Mouse (Mus musculus): Measurements from ENCODE around the gene Trib3.
A peak's percentile ranks its signal among the peaks of the same experiment; 100 is the strongest.
"Not testable (repeated sequence)": the region's sequence is repeated elsewhere in the genome, so short reads cannot be mapped to it uniquely, and the experiment has no call there.

Gene Trib3

DNA sequence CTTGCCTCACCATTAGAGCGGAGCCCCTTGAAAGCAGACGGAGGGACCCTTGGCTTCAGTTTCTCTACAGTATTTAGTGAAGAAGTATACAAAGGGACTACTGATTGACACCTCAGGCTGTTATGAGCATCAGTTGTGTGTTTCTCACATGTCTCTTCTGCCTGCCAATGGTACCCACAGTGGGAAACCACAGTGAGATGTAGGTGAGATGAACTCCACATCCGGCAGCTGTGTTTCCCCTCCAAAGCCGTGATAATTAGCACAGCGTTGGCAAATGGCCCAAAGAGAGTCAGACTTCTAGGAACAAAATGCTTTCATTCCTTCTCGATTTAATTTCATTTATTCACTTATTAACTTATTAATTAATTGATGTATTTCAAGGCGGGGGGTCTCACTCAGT, 28.3 kb upstream of the Trib3 start:
- Histone ChIP-seq H3K4me1 (replicated peaks; ENCODE audit: low read depth, low read length) (peaks cover 63% of the 10 kb centered on the region), H3K27me3 (ENCODE audit: insufficient read depth, low read length) (peaks cover 10% of the 10 kb centered on the region), H3K4me3 (replicated peaks; ENCODE audit: low read length) (no peak overlapping the region), H3K9me3 (ENCODE audit: low read length) (no peaks in the 10 kb centered on the region), H3K36me3 (ENCODE audit: insufficient read depth, low read length) (no peaks in the 10 kb centered on the region)
- no peak for TF ChIP-seq CTCF (conservative IDR thresholded peaks at IDR 0.05; ENCODE audit: low read length)
- no peak for TF ChIP-seq NANOG (IDR thresholded peaks at IDR 0.05; ENCODE audit: borderline replicate concordance, low read length)
- no peak for TF ChIP-seq POU5F1 (IDR thresholded peaks at IDR 0.05; ENCODE audit: borderline replicate concordance, low read length)

DNA sequence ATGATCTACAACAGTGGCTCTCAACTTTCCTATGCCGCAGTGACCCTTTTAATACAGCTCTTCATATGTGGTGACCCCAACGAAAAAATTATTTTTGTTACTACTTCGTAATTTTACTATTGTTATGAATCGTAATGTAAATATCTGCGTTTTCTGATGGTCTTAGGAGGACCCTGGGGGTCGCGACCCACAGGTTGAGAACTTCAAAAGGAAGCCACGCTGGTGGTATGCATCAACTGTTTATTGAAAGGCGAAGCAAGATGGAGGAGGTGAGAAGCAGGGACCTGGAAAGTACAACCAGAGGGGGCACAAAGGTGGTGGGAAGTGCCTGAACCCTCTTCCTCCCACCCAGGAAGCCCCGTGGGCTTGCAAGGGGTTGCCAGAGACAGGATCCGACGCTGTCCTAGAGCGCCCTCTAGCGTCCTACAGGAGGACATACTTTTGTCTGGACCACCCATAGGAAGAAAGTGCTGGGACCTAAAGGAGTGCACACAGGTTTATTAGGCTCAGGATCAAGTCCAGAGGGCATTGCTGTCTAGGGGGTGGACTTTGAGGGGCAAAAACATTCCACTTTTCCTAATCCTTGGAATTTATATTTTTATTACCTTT, 24.8 kb upstream of the Trib3 start:
- H3K4me3 ChIP-seq (replicated peaks; ENCODE audit: low read length): peak overlapping the region; percentile 72; the same call in 1 of the 2 replicates
- H3K27me3 ChIP-seq (ENCODE audit: insufficient read depth, low read length): peaks cover 10% of the 10 kb centered on the region
- peaks cover 60% of the 10 kb centered on the region for H3K4me1 ChIP-seq (replicated peaks; ENCODE audit: low read depth, low read length)
- peak; percentile 86 for TF ChIP-seq CTCF (conservative IDR thresholded peaks at IDR 0.05; ENCODE audit: low read length)
- TF ChIP-seq NANOG (IDR thresholded peaks at IDR 0.05; ENCODE audit: borderline replicate concordance, low read length): no peak
- no peak for TF ChIP-seq POU5F1 (IDR thresholded peaks at IDR 0.05; ENCODE audit: borderline replicate concordance, low read length)
- H3K36me3 ChIP-seq (ENCODE audit: insufficient read depth, low read length): no peaks in the 10 kb centered on the region
- no peaks in the 10 kb centered on the region for H3K9me3 ChIP-seq (ENCODE audit: low read length)

DNA sequence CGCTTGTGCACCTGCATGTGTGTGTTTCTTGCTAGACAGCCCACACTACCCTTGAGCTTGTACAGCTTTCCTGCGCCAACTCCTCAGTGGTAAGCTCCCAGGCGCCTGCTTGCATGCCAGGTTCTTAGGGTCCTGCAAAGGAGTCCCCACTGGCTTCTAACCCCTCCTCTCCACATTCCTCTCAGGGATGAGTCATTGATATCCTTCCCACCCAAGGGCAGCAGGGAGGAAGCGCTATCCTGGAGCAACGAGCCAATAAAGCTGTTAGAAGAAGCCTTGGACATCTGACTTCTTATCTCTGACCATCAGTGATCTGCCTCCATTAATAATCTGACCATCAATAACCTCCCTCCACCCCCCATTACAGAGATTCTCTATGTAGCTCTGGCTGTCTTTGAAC, 24.1 kb upstream of the Trib3 start:
- TF ChIP-seq POU5F1 (IDR thresholded peaks at IDR 0.05; ENCODE audit: borderline replicate concordance, low read length): no peak
- TF ChIP-seq CTCF (conservative IDR thresholded peaks at IDR 0.05; ENCODE audit: low read length): no peak
- no peak for TF ChIP-seq NANOG (IDR thresholded peaks at IDR 0.05; ENCODE audit: borderline replicate concordance, low read length)
- no peaks in the 10 kb centered on the region for H3K9me3 ChIP-seq (ENCODE audit: low read length)
- peaks cover 64% of the 10 kb centered on the region for H3K4me1 ChIP-seq (replicated peaks; ENCODE audit: low read depth, low read length)
- no peaks in the 10 kb centered on the region for H3K36me3 ChIP-seq (ENCODE audit: insufficient read depth, low read length)
- no peak overlapping the region for H3K4me3 ChIP-seq (replicated peaks; ENCODE audit: low read length)
- peaks cover 10% of the 10 kb centered on the region for H3K27me3 ChIP-seq (ENCODE audit: insufficient read depth, low read length)

DNA sequence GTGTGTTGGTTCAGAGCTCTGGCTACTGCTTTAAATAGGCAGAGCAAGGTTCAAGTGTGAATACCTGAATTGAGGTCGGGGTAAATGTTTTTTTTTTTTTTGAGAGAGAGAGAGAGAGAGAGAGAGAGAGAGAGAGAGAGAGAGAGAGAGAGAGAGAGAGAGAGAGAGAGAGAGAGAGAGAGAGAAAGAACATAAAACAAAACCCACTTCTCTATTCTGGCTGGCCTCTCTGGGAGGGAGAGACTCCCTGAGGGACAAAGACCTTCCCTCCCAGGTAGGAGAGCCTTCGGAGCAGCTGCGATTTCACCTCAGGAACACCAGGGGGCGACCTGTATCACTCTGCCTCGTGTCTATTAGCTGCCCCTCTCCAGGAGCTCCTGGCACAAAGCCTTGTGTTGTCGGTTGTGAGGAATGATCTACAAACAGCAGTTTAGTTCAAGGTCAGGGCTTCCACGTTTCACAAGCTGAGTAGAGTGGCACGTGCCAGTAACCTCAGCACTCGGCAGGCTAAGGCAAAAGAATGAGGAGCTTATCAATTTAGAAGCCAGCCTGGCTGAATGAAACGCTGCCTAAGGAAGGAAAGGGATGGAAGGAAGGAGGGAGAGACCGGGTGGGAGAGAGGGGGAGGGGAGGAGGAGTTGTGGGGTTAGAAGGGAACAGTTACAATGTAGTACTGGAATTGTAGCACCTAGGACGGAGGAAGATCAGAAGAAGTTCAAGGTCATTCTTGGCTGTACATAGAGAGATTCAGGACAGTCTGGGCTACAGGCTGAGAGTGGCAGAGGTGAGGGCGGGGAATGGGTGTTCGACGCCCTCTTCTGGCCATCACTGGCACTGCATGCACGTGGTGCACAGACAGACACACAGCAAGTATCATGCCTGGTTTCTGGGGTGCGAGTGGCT, 19.7 kb upstream of the Trib3 start:
- H3K27me3 ChIP-seq (ENCODE audit: insufficient read depth, low read length): no peaks in the 10 kb centered on the region
- H3K4me1 ChIP-seq (replicated peaks; ENCODE audit: low read depth, low read length): peaks cover 73% of the 10 kb centered on the region
- no peaks in the 10 kb centered on the region for H3K36me3 ChIP-seq (ENCODE audit: insufficient read depth, low read length)
- no peaks in the 10 kb centered on the region for H3K9me3 ChIP-seq (ENCODE audit: low read length)
- peak overlapping the region; percentile 59 for H3K4me3 ChIP-seq (replicated peaks; ENCODE audit: low read length)
- no peak for TF ChIP-seq NANOG (IDR thresholded peaks at IDR 0.05; ENCODE audit: borderline replicate concordance, low read length)
- peak; percentile 93 for TF ChIP-seq CTCF (conservative IDR thresholded peaks at IDR 0.05; ENCODE audit: low read length)

DNA sequence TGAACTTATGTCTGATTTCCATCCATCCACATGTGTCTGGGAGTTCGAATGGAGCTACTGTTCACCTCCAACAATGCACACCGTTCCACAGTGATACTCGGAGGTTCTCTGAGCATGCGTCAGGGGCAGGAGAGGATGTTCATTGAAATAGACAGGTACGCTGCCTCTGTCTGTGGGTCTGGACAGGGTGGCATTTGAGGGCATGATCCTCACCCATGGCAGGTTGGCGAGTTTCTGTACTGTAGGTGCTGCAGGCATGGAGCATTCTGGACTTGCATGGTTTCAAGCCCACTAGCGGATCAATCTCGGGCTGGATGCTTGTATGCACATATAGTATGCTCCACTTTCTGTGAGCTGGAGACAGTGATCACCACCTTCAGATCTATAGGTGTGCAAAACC, 17.4 kb upstream of the Trib3 start:
- no peaks in the 10 kb centered on the region for H3K27me3 ChIP-seq (ENCODE audit: insufficient read depth, low read length)
- TF ChIP-seq POU5F1 (IDR thresholded peaks at IDR 0.05; ENCODE audit: borderline replicate concordance, low read length) (no peak), CTCF (conservative IDR thresholded peaks at IDR 0.05; ENCODE audit: low read length) (no peak), NANOG (IDR thresholded peaks at IDR 0.05; ENCODE audit: borderline replicate concordance, low read length) (no peak)
- no peak overlapping the region for H3K4me3 ChIP-seq (replicated peaks; ENCODE audit: low read length)
- no peaks in the 10 kb centered on the region for H3K9me3 ChIP-seq (ENCODE audit: low read length)
- H3K4me1 ChIP-seq (replicated peaks; ENCODE audit: low read depth, low read length): peaks cover 68% of the 10 kb centered on the region
- H3K36me3 ChIP-seq (ENCODE audit: insufficient read depth, low read length): peaks cover 4% of the 10 kb centered on the region; the same call in 1 of the 2 replicates

DNA sequence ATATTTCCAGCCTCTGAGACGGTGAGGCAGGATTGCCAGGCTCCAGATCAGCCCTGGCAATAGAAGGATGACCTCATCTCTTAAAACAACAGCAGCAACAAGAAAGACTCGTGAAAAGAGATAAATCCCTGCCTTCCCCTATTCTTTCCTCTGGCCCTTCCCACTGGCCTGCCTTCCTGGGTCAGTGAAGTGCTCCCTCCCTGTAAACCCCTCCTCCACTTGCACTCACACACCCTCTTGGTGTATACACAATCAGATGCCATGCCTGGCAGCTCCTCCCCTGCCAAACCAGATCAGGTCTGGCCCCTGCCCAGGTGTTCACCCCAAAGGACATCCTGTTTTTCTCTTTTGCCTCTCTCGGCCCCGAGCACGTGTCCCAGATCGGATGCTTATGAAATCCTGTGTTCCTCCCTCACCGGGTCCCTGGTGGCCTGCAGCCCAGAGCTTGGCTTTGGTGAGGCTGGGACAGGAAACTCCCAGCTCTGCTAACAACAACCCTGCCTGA, 16.5 kb upstream of the Trib3 start:
- Histone ChIP-seq H3K4me3 (replicated peaks; ENCODE audit: low read length) (no peak overlapping the region), H3K27me3 (ENCODE audit: insufficient read depth, low read length) (no peaks in the 10 kb centered on the region), H3K9me3 (ENCODE audit: low read length) (no peaks in the 10 kb centered on the region), H3K4me1 (replicated peaks; ENCODE audit: low read depth, low read length) (peaks cover 69% of the 10 kb centered on the region), H3K36me3 (ENCODE audit: insufficient read depth, low read length) (peaks cover 4% of the 10 kb centered on the region; the same call in 1 of the 2 replicates)
- no peak for TF ChIP-seq POU5F1 (IDR thresholded peaks at IDR 0.05; ENCODE audit: borderline replicate concordance, low read length)
- TF ChIP-seq NANOG (IDR thresholded peaks at IDR 0.05; ENCODE audit: borderline replicate concordance, low read length): no peak
- TF ChIP-seq CTCF (conservative IDR thresholded peaks at IDR 0.05; ENCODE audit: low read length): no peak

DNA sequence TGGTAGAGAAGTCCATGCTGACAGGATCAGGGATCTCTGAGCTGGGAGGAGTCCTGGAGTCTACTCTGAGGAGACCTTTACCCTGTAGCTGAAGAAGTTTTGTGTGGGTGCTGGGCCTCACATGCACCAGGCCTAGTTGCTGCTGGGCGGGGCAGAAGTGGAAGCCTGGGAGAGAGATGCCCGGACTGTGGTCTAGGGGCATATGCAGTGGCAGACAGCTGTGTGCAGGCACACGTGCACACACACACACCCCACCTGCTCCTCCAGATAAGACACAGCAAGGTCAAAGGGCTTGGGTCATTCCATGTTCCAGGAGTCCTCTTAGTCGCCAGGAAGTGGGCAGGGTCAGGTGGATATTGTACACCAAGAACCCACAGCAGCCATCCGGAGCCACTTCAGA, 15.8 kb upstream of the Trib3 start:
- TF ChIP-seq CTCF (conservative IDR thresholded peaks at IDR 0.05; ENCODE audit: low read length) (no peak), NANOG (IDR thresholded peaks at IDR 0.05; ENCODE audit: borderline replicate concordance, low read length) (no peak), POU5F1 (IDR thresholded peaks at IDR 0.05; ENCODE audit: borderline replicate concordance, low read length) (no peak)

DNA sequence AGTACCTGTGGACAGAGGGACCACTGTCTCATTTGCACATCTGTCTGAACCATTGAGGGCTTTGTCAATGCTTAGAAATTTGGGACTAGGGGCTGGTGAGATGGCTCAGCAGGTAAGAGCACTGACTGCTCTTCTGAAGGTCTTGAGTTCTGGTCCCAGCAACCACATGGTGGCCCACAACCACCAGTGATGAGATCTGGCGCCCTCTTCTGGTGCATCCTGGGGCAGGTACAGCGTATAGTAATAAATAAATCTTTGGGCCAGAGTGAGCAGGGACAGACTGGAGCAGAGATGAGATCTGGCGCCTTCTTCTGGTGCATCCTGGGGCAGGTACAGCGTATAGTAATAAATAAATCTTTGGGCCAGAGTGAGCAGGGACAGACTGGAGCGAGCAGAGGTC, 15.1 kb upstream of the Trib3 start:
- peak; percentile 47 for TF ChIP-seq CTCF (conservative IDR thresholded peaks at IDR 0.05; ENCODE audit: low read length)
- not testable (repeated sequence) for H3K9me3 ChIP-seq (ENCODE audit: low read length); H3K4me3 ChIP-seq (replicated peaks; ENCODE audit: low read length); H3K27me3 ChIP-seq (ENCODE audit: insufficient read depth, low read length)
- peaks cover 56% of the 10 kb centered on the region for H3K4me1 ChIP-seq (replicated peaks; ENCODE audit: low read depth, low read length)
- peaks cover 10% of the 10 kb centered on the region; the same call in 1 of the 2 replicates for H3K36me3 ChIP-seq (ENCODE audit: insufficient read depth, low read length)

More for the DNA sequence above, 15.8 kb upstream of the Trib3 start:
- no peaks in the 10 kb centered on the region for H3K27me3 ChIP-seq (ENCODE audit: insufficient read depth, low read length)
- peaks cover 62% of the 10 kb centered on the region for H3K4me1 ChIP-seq (replicated peaks; ENCODE audit: low read depth, low read length)
- H3K36me3 ChIP-seq (ENCODE audit: insufficient read depth, low read length): peaks cover 10% of the 10 kb centered on the region; the same call in 1 of the 2 replicates
- no peak overlapping the region for H3K4me3 ChIP-seq (replicated peaks; ENCODE audit: low read length)
- no peaks in the 10 kb centered on the region for H3K9me3 ChIP-seq (ENCODE audit: low read length)
